Comparison of ENCODE assay signal across 17 mouse cellular contexts in genomic region chr2:3988876-3989275, GRCm38 (mm10). TPM values are rescaled to one million over a fixed set of nuclear protein-coding genes. Genes with fewer than 3 reads are reported as not detected.
A peak's percentile ranks its signal among the peaks of the same experiment; 100 is the strongest.
DNase-seq lines count a peak whose midpoint lies in the region.
"Had no signal": no experiment of that assay in that cellular context is flagged by ENCODE, and none has a peak within 500 bp of the region (broad histone marks: within the 10 kb centered on the region; RNA-seq: fewer than 3 reads in every experiment).

No protein-coding gene starts in this region.

- DNase-seq in frontal cortex, postnatal 36 days (ENCODE audit: low spot score in 2 of 2), result peak; percentile 4 to 7
- no peak for DNase-seq in frontal cortex, postnatal 10 days (ENCODE audit: low spot score in 2 of 2)
- DNase-seq in left cerebral cortex, adult 18-20 months (ENCODE audit: low spot score in 2 of 2), result peak; percentile 18 to 20
- no peak for DNase-seq in left cerebral cortex, postnatal 4 days
- DNase-seq in right cerebral cortex, adult 2 months (ENCODE audit: low spot score in 2 of 2), result peak; percentile 9 to 10
- no peak for DNase-seq in right cerebral cortex, postnatal 14 days
- DNase-seq in telencephalon, adult 2 months (ENCODE audit: low read depth, low spot score), result peak; percentile 12
- no peak for DNase-seq in gastrocnemius, postnatal 4 days (ENCODE audit: low spot score in 2 of 2)
- DNase-seq: adrenal gland, adult 8-10 months; adrenal gland, postnatal 25 days; cerebellum, adult 18-20 months; cerebellum, adult 9-10 months; cerebellum, postnatal 14 days; forebrain, postnatal 0 days; gastrocnemius, postnatal 14 days; heart, adult 2 months; heart, postnatal 14 days had no signal

- intact Hi-C loops in left cerebral cortex, postnatal 4 days (cut with DNase I), result no loop called here

RNA-seq across cellular contexts. Expression of gene Frmd4a, which starts 28.6 kb away (rescaled TPM):
- 10 to 100 TPM; 42.3 to 47.3 TPM for total RNA-seq in left cerebral cortex, adult 18-20 months (2021)
- 100 to 1,000 TPM; 216 to 254 TPM for total RNA-seq in left cerebral cortex, postnatal 4 days (2021)
- total RNA-seq in gastrocnemius, postnatal 4 days (2021), result 10 to 100 TPM; 32.9 to 38.0 TPM

Comparison
In these comparisons a context has a peak if more than half of its experiments do, and no peak if none do; other contexts are left out.
1. DNase-seq: peak in frontal cortex, postnatal 36 days (2 of 2), left cerebral cortex, adult 18-20 months (2 of 2), right cerebral cortex, adult 2 months (2 of 2) and telencephalon, adult 2 months (single experiment); none in frontal cortex, postnatal 10 days (0 of 2), left cerebral cortex, postnatal 4 days (single experiment), right cerebral cortex, postnatal 14 days (single experiment) and gastrocnemius, postnatal 4 days (0 of 2).
2. RNA of gene Frmd4a, which starts 28.6 kb away (total RNA-seq): 216 to 254 TPM in left cerebral cortex, postnatal 4 days; 42.3 to 47.3 TPM in left cerebral cortex, adult 18-20 months and 32.9 to 38.0 TPM in gastrocnemius, postnatal 4 days; every median in the first group is over 4 times any median in the second.